Mouse (Mus musculus) adrenal gland, postnatal 25 days (tissue): ENCODE data around the gene Hnrnph1. TPM values are rescaled to one million over a fixed set of nuclear protein-coding genes. Genes with fewer than 3 reads are reported as not detected.
A peak's percentile ranks its signal among the peaks of the same experiment; 100 is the strongest.

Source experiments
- DNase-seq: peaks from one replicate; pipeline ENCODE4 v3.0.0; 2021; ENCODE audit warnings: mixed read lengths
- microRNA-seq, 2 experiments: library from miRNA; unstranded; fragments of <30 nt; microRNA quantifications; one replicate each; pipeline ENCODE4 v1.2.0; 2021
- total RNA-seq: library from RNA; stranded (reverse); gene quantifications from 2 replicates; pipeline ENCODE4 v1.2.3, GENCODE M21; 2021

Hnrnph1 gene
- total RNA-seq, 1 experiment from 2014 or later = 324 TPM

GRCm38 (mm10) chr11:50403367-50404014 lies 26.7 kb downstream of the Hnrnph1 start:
- DNase-seq = peak; percentile 79

DNA sequence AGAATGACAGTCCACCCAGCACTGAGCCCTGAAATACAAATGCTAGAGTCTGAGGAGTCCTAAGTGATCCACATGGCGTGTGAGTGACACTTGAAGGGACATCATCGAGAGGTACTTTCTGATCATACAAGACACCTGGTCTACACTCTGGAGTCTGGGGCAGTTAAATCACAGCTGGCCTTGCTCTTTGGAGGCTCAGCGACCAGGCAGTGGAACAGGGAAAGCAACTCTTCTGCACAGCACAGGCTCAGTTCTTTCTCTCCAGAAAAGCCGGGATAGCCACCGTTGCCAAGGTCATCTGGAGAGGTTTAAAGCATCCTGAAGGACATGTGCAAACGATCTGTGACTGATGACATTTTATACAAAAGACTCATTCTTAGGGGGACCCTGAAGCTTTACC lies 30.4 kb downstream of the Hnrnph1 start:
- DNase-seq = no peak

- DNase-seq = no peak
These were observed 38.9 kb downstream of the Hnrnph1 start for GRCm38 (mm10) chr11:50415563-50416241.

GRCm38 (mm10) chr11:50417856-50418255 lies 41.1 kb downstream of the Hnrnph1 start:
- DNase-seq = no peak

DNA sequence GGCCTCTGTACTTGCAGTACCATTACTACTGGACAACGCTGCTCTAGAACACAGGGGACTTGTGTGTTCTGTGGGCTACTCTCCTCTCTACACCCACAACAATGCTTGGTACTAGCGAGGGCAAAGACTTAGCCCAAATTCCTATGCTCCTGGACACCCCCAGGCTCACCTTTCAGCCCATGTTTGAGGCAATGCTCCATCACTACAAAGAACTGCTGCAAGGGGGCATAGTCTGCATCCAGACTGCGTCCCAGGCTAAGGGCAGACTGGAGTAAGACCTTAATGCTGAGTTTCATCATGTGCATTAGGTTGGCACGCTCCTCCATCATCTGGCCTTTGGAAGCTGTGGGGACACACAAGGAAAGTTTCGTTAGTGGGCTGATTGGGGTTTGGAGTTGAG lies 44.7 kb downstream of the Hnrnph1 start:
- no peak for DNase-seq

GRCm38 (mm10) chr11:50421934-50422780 lies 45.4 kb downstream of the Hnrnph1 start:
- DNase-seq = peak; percentile 33

DNA sequence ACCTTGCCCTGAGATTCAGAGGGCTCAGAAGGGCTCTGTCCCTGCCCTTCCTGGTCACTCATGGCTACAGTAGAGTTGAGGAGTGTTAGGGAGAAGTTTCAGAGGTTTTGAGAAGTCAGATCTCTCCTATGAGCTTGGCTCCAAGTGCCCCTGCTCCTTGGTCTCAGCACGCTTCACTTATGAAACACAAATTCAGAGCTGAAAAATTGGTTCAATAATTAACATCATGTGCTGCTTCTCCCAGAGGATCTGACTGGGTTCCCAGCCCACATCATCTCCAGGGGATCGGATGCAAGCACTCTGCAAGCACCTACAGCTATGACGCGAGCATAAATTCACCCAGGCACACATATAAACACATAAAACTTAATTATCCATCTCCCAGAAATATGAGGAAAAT lies 49.3 kb downstream of the Hnrnph1 start:
- DNase-seq = no peak

DNA sequence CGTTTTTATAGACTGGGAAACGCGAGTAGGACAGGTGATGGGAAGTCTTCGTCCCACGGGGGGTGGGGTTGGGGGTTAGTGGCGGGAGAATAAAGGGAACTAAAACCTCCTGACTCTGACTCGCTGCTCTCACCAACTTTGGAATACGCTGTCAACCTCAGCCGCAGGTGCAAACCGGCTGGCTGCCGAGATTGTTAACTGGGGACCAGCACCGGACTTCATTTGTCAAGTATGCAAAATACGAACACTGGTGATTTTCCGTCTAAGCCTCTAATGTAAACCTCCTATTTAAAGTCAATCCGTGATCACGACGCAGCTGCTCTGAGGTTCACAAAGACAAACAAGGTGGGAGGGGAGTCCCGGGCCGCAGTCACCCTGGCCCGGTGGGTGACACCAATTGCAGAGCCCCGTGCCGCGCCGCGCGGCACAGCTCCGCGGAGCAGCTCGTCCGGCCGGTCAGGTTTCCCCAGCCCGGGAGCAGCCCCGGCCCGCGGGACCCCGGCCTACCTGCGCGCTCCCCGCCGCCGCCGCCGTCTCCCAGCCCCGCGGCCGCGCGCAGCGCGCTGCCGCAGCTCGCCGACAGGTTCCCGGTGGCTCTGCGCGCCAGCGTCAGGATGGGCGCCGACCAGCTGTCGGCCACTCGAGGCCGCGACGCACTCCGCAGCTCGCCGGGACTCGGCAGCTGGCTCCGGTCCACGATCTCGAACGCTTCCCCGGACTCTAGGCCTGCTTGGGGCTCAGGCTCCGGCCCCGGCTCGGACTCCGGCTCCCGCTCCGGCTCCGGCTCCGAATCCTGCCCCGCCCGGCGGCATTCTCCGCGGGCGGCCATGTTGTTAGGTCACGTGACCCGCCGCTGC lies 53.7 kb downstream of the Hnrnph1 start, which contains the start of gene Rufy1:
Gene Rufy1, minus strand, starts transcription at position 849 of the 857 bp plus-strand sequence.
- DNase-seq = peak; percentile 85

GRCm38 (mm10) chr11:50431134-50432068 lies 54.6 kb downstream of the Hnrnph1 start:
- DNase-seq = no peak

DNA sequence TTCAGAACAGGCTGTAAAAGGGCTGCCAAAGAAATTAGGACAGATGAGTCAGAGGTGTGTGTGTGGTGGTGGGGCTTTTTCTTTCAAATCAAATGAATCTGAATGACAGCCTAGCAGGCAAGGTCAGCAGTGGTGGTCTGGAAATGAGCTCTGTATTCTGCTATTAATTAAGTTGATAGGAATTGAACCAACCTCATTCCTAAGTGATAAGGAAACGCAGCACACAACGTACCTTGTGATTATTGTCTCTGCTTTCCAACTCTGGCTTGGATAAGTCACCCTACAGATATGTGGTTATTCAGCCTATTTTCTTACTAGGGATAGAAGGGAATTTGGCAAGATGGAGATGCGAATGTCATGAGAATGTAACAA lies 55.3 kb downstream of the Hnrnph1 start:
- DNase-seq = no peak

DNA sequence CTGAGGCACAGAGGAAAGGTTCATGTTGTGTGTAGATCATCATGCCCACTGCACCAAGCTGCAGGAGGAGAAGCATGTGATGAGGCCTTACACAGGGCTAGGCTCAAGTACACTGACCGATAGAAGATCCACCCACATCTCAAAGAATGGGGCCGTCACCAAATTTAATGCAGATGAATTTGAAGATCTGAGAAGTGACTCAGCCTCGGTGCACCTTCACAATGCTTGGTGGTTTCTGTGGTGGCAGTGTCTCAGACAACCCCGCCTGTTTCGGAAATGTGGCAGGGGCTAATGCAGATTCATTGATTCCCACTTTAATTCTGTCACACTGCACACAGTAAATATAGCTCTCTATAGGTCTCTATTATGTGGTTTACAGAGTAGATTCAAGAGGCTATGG lies 56.1 kb downstream of the Hnrnph1 start:
- DNase-seq = no peak

Small RNAs within 50 kb of the gene (microRNA-seq; reads per million reads assigned to microRNA genes)
- gene Mir804 = 0 reads per million in 2 experiments

Other genes with a start within 250 kb of the Hnrnph1 start
- gene Tbc1d9b, start 245.6 kb upstream of the Hnrnph1 start, total RNA-seq = 117 and 129 TPM in 2 replicates
- 10.5 and 15.0 TPM in 2 replicates for gene Mrnip, start 202.5 kb upstream of the Hnrnph1 start, total RNA-seq
- gene Sqstm1, start 166.2 kb upstream of the Hnrnph1 start, total RNA-seq = 784 and 1,020 TPM in 2 replicates
- gene Mgat4b, start 166.1 kb upstream of the Hnrnph1 start, total RNA-seq = 138 and 161 TPM in 2 replicates
- gene Ltc4s, start 138.4 kb upstream of the Hnrnph1 start, total RNA-seq = 6.2 and 7.5 TPM in 2 replicates
- gene Maml1, start 84.7 kb upstream of the Hnrnph1 start, total RNA-seq = 28.4 and 29.5 TPM in 2 replicates
- gene Canx, start 51.3 kb upstream of the Hnrnph1 start, total RNA-seq = 362 and 433 TPM in 2 replicates
- not detected in 2 replicates for gene Cby3, start 22.5 kb upstream of the Hnrnph1 start, total RNA-seq
- 37.8 and 41.8 TPM in 2 replicates for gene Rufy1, start 54.1 kb downstream of the Hnrnph1 start, total RNA-seq
- 5.0 and 6.6 TPM in 2 replicates for gene Adamts2, start 225.1 kb downstream of the Hnrnph1 start, total RNA-seq